Mouse (Mus musculus): ENCODE data around the gene Ubb. TPM values are rescaled to one million over a fixed set of nuclear protein-coding genes. Genes with fewer than 3 reads are reported as not detected.

Gene Ubb
- total and polyA plus RNA-seq, 3 experiments = 964 to 2,208 (median 1,083) TPM

GRCm38 (mm10) chr11:62589391-62589790 is 38.4 kb downstream of the Ubb start:
- Histone ChIP-seq H3K9me3 (replicated peaks) (no peaks in the 10 kb centered on the region), H3K4me1 (ENCODE audit: insufficient read depth, low read depth, low read length) (peaks cover 29% of the 10 kb centered on the region), H3K27me3 (ENCODE audit: insufficient read depth, low read length) (no peaks in the 10 kb centered on the region), H3K36me3 (replicated peaks) (peaks cover 96% of the 10 kb centered on the region), H3K4me3 (ENCODE audit: low read depth, low read length) (no peak overlapping the region)
- DNase-seq (ENCODE audit: low spot score) (no peak), ATAC-seq (ENCODE audit: extremely low read depth, insufficient number of reproducible peaks, low FRiP score, poor library complexity, severe bottlenecking) (no peak)
- TF ChIP-seq CTCF (IDR thresholded peaks at IDR 0.05; ENCODE audit: low read depth, low read length) (no peak), GATA2 (IDR thresholded peaks at IDR 0.05; ENCODE audit: borderline replicate concordance, low read depth, low read length) (no peak), GATA1 (IDR thresholded peaks at IDR 0.05; ENCODE audit: borderline replicate concordance, low read length) (no peak), TAL1 (conservative IDR thresholded peaks at IDR 0.05; ENCODE audit: low read depth, low read length) (no peak), POLR2AphosphoS5 (IDR thresholded peaks at IDR 0.05; ENCODE audit: insufficient replicate concordance, low read depth, low read length) (no peak)

- ATAC-seq (ENCODE audit: extremely low read depth, insufficient number of reproducible peaks, low FRiP score, poor library complexity, severe bottlenecking) (no peak), DNase-seq (ENCODE audit: low spot score) (no peak)
- TF ChIP-seq TAL1 (conservative IDR thresholded peaks at IDR 0.05; ENCODE audit: low read depth, low read length) (no peak), POLR2AphosphoS5 (IDR thresholded peaks at IDR 0.05; ENCODE audit: insufficient replicate concordance, low read depth, low read length) (no peak), CTCF (IDR thresholded peaks at IDR 0.05; ENCODE audit: low read depth, low read length) (no peak), GATA2 (IDR thresholded peaks at IDR 0.05; ENCODE audit: borderline replicate concordance, low read depth, low read length) (no peak)
- Histone ChIP-seq H3K4me3 (ENCODE audit: low read depth, low read length) (no peak overlapping the region), H3K4me1 (ENCODE audit: insufficient read depth, low read depth, low read length) (peaks cover 21% of the 10 kb centered on the region), H3K9me3 (replicated peaks) (no peaks in the 10 kb centered on the region), H3K27me3 (ENCODE audit: insufficient read depth, low read length) (no peaks in the 10 kb centered on the region), H3K36me3 (replicated peaks) (peaks cover 96% of the 10 kb centered on the region)
Measured at GRCm38 (mm10) chr11:62591026-62591425, 40.1 kb downstream of the Ubb start.

GRCm38 (mm10) chr11:62591904-62592575 is 41.1 kb downstream of the Ubb start:
- no peaks in the 10 kb centered on the region for H3K9me3 ChIP-seq (replicated peaks)
- no peak overlapping the region for H3K4me3 ChIP-seq (ENCODE audit: low read depth, low read length)
- peaks cover 95% of the 10 kb centered on the region for H3K36me3 ChIP-seq (replicated peaks)
- DNase-seq (ENCODE audit: low spot score) = no peak
- TF ChIP-seq GATA2 (IDR thresholded peaks at IDR 0.05; ENCODE audit: borderline replicate concordance, low read depth, low read length) (no peak), CTCF (IDR thresholded peaks at IDR 0.05; ENCODE audit: low read depth, low read length) (no peak)
- no peaks in the 10 kb centered on the region for H3K27me3 ChIP-seq (ENCODE audit: insufficient read depth, low read length)
- ATAC-seq (ENCODE audit: extremely low read depth, insufficient number of reproducible peaks, low FRiP score, poor library complexity, severe bottlenecking) = no peak
- H3K4me1 ChIP-seq (ENCODE audit: insufficient read depth, low read depth, low read length) = peaks cover 24% of the 10 kb centered on the region

GRCm38 (mm10) chr11:62598571-62598970 is 47.6 kb downstream of the Ubb start:
- no peak for ATAC-seq (ENCODE audit: extremely low read depth, insufficient number of reproducible peaks, low FRiP score, poor library complexity, severe bottlenecking)
- no peak for DNase-seq (ENCODE audit: low spot score)
- no peak for TF ChIP-seq GATA2 (IDR thresholded peaks at IDR 0.05; ENCODE audit: borderline replicate concordance, low read depth, low read length)
- no peak for TF ChIP-seq CTCF (IDR thresholded peaks at IDR 0.05; ENCODE audit: low read depth, low read length)
- no peak for TF ChIP-seq POLR2AphosphoS5 (IDR thresholded peaks at IDR 0.05; ENCODE audit: insufficient replicate concordance, low read depth, low read length)
- TF ChIP-seq GATA1 (IDR thresholded peaks at IDR 0.05; ENCODE audit: borderline replicate concordance, low read length) = no peak
- no peak for TF ChIP-seq TAL1 (conservative IDR thresholded peaks at IDR 0.05; ENCODE audit: low read depth, low read length)
- Histone ChIP-seq H3K4me1 (ENCODE audit: insufficient read depth, low read depth, low read length) (peaks cover 31% of the 10 kb centered on the region), H3K9me3 (replicated peaks) (no peaks in the 10 kb centered on the region), H3K36me3 (replicated peaks) (peaks cover 85% of the 10 kb centered on the region), H3K4me3 (ENCODE audit: low read depth, low read length) (no peak overlapping the region), H3K27me3 (ENCODE audit: insufficient read depth, low read length) (no peaks in the 10 kb centered on the region)

GRCm38 (mm10) chr11:62601732-62602618 is 51.0 kb downstream of the Ubb start:
- no peak for ATAC-seq (ENCODE audit: extremely low read depth, insufficient number of reproducible peaks, low FRiP score, poor library complexity, severe bottlenecking)
- peaks cover 88% of the 10 kb centered on the region for H3K36me3 ChIP-seq (replicated peaks)
- peaks cover 55% of the 10 kb centered on the region for H3K4me1 ChIP-seq (ENCODE audit: insufficient read depth, low read depth, low read length)
- no peaks in the 10 kb centered on the region for H3K27me3 ChIP-seq (ENCODE audit: insufficient read depth, low read length)
- peak overlapping the region; percentile 90 for H3K4me3 ChIP-seq (ENCODE audit: low read depth, low read length)
- no peak for DNase-seq (ENCODE audit: low spot score)
- no peak for TF ChIP-seq POLR2AphosphoS5 (IDR thresholded peaks at IDR 0.05; ENCODE audit: insufficient replicate concordance, low read depth, low read length)
- TF ChIP-seq CTCF (IDR thresholded peaks at IDR 0.05; ENCODE audit: low read depth, low read length) = no peak
- no peaks in the 10 kb centered on the region for H3K9me3 ChIP-seq (replicated peaks)

Other genes starting within 250 kb of the Ubb start
- gene Pigl, start 92.7 kb upstream of the Ubb start, total RNA-seq (2014; fragmentation: Nextera tagmentation) = 32.9 TPM in 2 replicates
- 4.8 and 5.3 TPM in 2 replicates for gene Pigl, start 92.7 kb upstream of the Ubb start, total RNA-seq (2017)
- 2.8 and 2.9 TPM in 2 replicates for gene Pigl, start 92.7 kb upstream of the Ubb start, polyA plus RNA-seq (2012)
- 629 and 697 TPM in 2 replicates for gene Ncor1, start 92.6 kb upstream of the Ubb start, total RNA-seq (2014; fragmentation: Nextera tagmentation)
- 167 and 214 TPM in 2 replicates for gene Ncor1, start 92.6 kb upstream of the Ubb start, total RNA-seq (2017)
- 69.9 and 77.2 TPM in 2 replicates for gene Ncor1, start 92.6 kb upstream of the Ubb start, polyA plus RNA-seq (2012)
- 111 and 131 TPM in 2 replicates for gene Cenpv, start 11.9 kb upstream of the Ubb start, total RNA-seq (2014; fragmentation: Nextera tagmentation)
- 67.5 and 81.9 TPM in 2 replicates for gene Cenpv, start 11.9 kb upstream of the Ubb start, total RNA-seq (2017)
- gene Cenpv, start 11.9 kb upstream of the Ubb start, polyA plus RNA-seq (2012) = 191 and 202 TPM in 2 replicates
- 50.2 and 67.3 TPM in 2 replicates for gene Trpv2, start 23.3 kb downstream of the Ubb start, total RNA-seq (2014; fragmentation: Nextera tagmentation)
- 48.4 and 49.9 TPM in 2 replicates for gene Trpv2, start 23.3 kb downstream of the Ubb start, total RNA-seq (2017)
- 17.4 and 22.5 TPM in 2 replicates for gene Trpv2, start 23.3 kb downstream of the Ubb start, polyA plus RNA-seq (2012)
- gene Lrrc75a, start 97.4 kb downstream of the Ubb start, total RNA-seq (2014; fragmentation: Nextera tagmentation) = 1.7 TPM in 1 of 2 replicates, not detected in the other
- 0.17 and 0.27 TPM in 2 replicates for gene Lrrc75a, start 97.4 kb downstream of the Ubb start, total RNA-seq (2017)
- 0.30 and 0.53 TPM in 2 replicates for gene Lrrc75a, start 97.4 kb downstream of the Ubb start, polyA plus RNA-seq (2012)
- 14.8 and 24.3 TPM in 2 replicates for gene Mmgt2, start 97.5 kb downstream of the Ubb start, total RNA-seq (2014; fragmentation: Nextera tagmentation)
- 6.3 and 7.9 TPM in 2 replicates for gene Mmgt2, start 97.5 kb downstream of the Ubb start, total RNA-seq (2017)
- 5.5 and 8.2 TPM in 2 replicates for gene Mmgt2, start 97.5 kb downstream of the Ubb start, polyA plus RNA-seq (2012)
- not detected in 2 replicates for gene Zfp287, start 180.7 kb downstream of the Ubb start, total RNA-seq (2014; fragmentation: Nextera tagmentation)
- 0.17 and 0.22 TPM in 2 replicates for gene Zfp287, start 180.7 kb downstream of the Ubb start, total RNA-seq (2017)
- not detected in 2 replicates for gene Zfp287, start 180.7 kb downstream of the Ubb start, polyA plus RNA-seq (2012)
- gene Gm10428, start 201.9 kb downstream of the Ubb start, total RNA-seq (2014; fragmentation: Nextera tagmentation) = not detected in 2 replicates
- gene Gm10428, start 201.9 kb downstream of the Ubb start, total RNA-seq (2017) = not detected in 2 replicates
- not detected in 2 replicates for gene Gm10428, start 201.9 kb downstream of the Ubb start, polyA plus RNA-seq (2012)
- gene Zfp286, start 238.3 kb downstream of the Ubb start, total RNA-seq (2014; fragmentation: Nextera tagmentation) = not detected in 2 replicates
- 1.1 and 1.6 TPM in 2 replicates for gene Zfp286, start 238.3 kb downstream of the Ubb start, total RNA-seq (2017)
- not detected in 2 replicates for gene Zfp286, start 238.3 kb downstream of the Ubb start, polyA plus RNA-seq (2012)

Measured in G1E (cell line).